Mouse (Mus musculus) embryonic facial prominence, embryonic 13.5 days (tissue): ENCODE data around the gene Prkn. TPM values are rescaled to one million over a fixed set of nuclear protein-coding genes. Genes with fewer than 3 reads are reported as not detected.

Experiments
- ATAC-seq: fragments of 200-750 bp; cut with Nextera tagmentation; 2 replicates; pipeline ENCODE4 v1.8.0; 2017; ENCODE audit warnings: low read depth; ENCODE audit not compliant: insufficient number of reproducible peaks, insufficient read depth, low FRiP score, low TSS enrichment
- H3K27ac ChIP-seq: fragments of 300-500 bp; sonication (generic); 2 replicates; pipeline ENCODE4 v1.5.1; 2015; ENCODE audit warnings: moderate library complexity, mild to moderate bottlenecking, inconsistent platforms
- H3K27me3 ChIP-seq: fragments of 300-500 bp; sonication (generic); 2 replicates; pipeline ENCODE4 v1.6.1; 2015; ENCODE audit warnings: mild to moderate bottlenecking, inconsistent platforms
- H3K36me3 ChIP-seq: fragments of 300-500 bp; sonication (generic); 2 replicates; pipeline ENCODE4 v1.6.1; 2015; ENCODE audit warnings: mild to moderate bottlenecking, inconsistent platforms
- H3K4me1 ChIP-seq: fragments of 300-500 bp; sonication (generic); 2 replicates; pipeline ENCODE4 v1.6.1; 2015; ENCODE audit warnings: inconsistent platforms
- H3K4me2 ChIP-seq: fragments of 300-500 bp; sonication (generic); 2 replicates; pipeline ENCODE4 v1.6.1; 2015; ENCODE audit warnings: moderate library complexity, mild to moderate bottlenecking, inconsistent platforms
- H3K4me3 ChIP-seq: fragments of 300-500 bp; sonication (generic); 2 replicates; pipeline ENCODE4 v1.5.1; 2015; ENCODE audit warnings: mild to moderate bottlenecking, inconsistent platforms
- H3K9ac ChIP-seq: fragments of 300-500 bp; sonication (generic); 2 replicates; pipeline ENCODE4 v1.6.1; 2015; ENCODE audit warnings: mild to moderate bottlenecking, inconsistent platforms
- H3K9me3 ChIP-seq: fragments of 300-500 bp; sonication (generic); 2 replicates; pipeline ENCODE4 v1.6.1; 2016; ENCODE audit warnings: inconsistent platforms
- WGBS: fragments of 180-500 bp; shearing (Covaris S2); methylation state at CpG from one replicate; pipeline ENCODE4 v1.1.7; 2015; ENCODE audit warnings: mixed read lengths; 5-methylcytosine and 5-hydroxymethylcytosine counted together
- polyA plus RNA-seq: library from polyadenylated mRNA; unstranded; fragments of >200 nt; fragmentation: Nextera tagmentation; extraction: Ambion mirVana; gene quantifications from 2 replicates; pipeline ENCODE4 v1.2.1, GENCODE M21; 2015

Gene Prkn
- polyA plus RNA-seq, 1 experiment from 2014 or later: 1.1 TPM

DNA sequence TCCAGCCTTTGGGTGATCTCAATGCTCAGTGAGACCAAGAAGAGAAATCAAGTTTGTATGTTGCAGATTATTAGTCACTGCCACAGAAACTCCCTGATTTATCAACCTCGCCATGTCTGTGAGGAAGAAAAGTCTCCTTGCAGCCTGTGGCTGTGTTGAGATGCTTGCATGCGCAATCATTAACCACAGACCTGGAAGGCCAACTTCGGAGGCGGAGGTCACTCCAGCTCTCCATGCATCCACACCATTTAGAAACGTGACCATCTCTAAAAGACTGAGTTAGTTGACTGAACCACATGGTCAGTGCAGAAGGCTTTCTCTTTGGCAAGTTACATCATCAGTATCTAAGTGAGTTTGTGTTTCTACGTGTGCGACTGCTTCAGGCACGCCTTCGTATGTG lies 840.3 kb downstream of the Prkn start:
- H3K4me1 ChIP-seq: no peaks in the 10 kb centered on the region
- no peak for ATAC-seq
- H3K4me2 ChIP-seq: no peak overlapping the region
- no peaks in the 10 kb centered on the region for H3K9me3 ChIP-seq
- no peak overlapping the region for H3K27ac ChIP-seq
- 82% methylated on average over 9 of the region's 9 CpGs for WGBS
- H3K4me3 ChIP-seq: no peak overlapping the region
- H3K36me3 ChIP-seq: no peaks in the 10 kb centered on the region
- H3K27me3 ChIP-seq: no peaks in the 10 kb centered on the region
- H3K9ac ChIP-seq: no peak overlapping the region

DNA sequence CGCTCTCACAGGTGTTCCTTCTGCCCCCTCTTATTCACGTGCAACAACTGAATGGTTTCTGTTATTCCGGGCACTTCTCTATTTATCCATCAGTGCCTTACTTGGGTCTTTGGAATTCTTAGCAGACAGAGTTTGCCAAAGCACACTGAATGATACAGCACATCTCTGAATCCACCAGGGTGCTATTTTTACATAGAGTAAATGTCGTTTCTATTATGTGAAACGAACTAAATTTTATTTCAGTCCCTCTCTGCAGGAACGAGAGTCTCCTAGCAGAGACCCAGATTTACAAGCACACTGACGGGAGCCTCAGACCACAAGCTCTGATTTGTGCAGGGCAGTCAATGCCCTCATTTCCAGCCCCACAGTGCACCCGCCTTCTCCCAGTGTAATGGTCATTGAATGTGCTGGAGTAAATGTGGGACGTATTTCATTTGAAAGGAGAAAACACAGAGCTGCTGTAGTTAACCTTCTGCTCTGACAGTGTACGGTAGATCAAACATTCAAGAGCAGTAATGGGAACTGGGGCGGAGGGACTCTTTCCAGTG lies 841.7 kb downstream of the Prkn start:
- no peaks in the 10 kb centered on the region for H3K4me1 ChIP-seq
- H3K36me3 ChIP-seq: no peaks in the 10 kb centered on the region
- no peak overlapping the region for H3K4me2 ChIP-seq
- no peaks in the 10 kb centered on the region for H3K27me3 ChIP-seq
- no peaks in the 10 kb centered on the region for H3K9me3 ChIP-seq
- 57% methylated on average over 11 of the region's 11 CpGs for WGBS
- H3K4me3 ChIP-seq: no peak overlapping the region
- H3K9ac ChIP-seq: no peak overlapping the region
- H3K27ac ChIP-seq: no peak overlapping the region
- no peak for ATAC-seq

DNA sequence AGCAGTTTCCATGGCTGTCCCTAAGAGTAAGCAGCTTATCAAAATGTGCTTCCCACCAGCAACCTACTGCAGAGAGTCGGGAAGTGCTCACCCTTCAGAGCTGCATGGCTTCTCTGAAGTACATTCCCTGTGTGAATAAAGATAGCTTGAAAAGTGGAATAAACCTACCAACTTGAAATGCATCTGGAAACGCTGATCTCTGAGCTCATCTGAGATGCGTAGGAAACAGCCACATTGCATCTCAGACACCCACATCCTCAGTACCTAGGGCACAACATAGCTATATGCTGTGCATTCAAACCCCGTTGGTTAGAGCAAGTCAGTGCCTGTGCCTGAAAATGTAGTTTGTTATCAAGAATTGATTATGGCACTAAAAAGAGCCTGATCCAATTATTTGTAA lies 864.8 kb downstream of the Prkn start:
- no peak overlapping the region for H3K4me3 ChIP-seq
- ATAC-seq: no peak
- no peaks in the 10 kb centered on the region for H3K9me3 ChIP-seq
- H3K27me3 ChIP-seq: no peaks in the 10 kb centered on the region
- H3K27ac ChIP-seq: no peak overlapping the region
- no peaks in the 10 kb centered on the region for H3K36me3 ChIP-seq
- H3K4me2 ChIP-seq: no peak overlapping the region
- 82% methylated on average over 4 of the region's 4 CpGs for WGBS
- H3K9ac ChIP-seq: no peak overlapping the region
- H3K4me1 ChIP-seq: no peaks in the 10 kb centered on the region

DNA sequence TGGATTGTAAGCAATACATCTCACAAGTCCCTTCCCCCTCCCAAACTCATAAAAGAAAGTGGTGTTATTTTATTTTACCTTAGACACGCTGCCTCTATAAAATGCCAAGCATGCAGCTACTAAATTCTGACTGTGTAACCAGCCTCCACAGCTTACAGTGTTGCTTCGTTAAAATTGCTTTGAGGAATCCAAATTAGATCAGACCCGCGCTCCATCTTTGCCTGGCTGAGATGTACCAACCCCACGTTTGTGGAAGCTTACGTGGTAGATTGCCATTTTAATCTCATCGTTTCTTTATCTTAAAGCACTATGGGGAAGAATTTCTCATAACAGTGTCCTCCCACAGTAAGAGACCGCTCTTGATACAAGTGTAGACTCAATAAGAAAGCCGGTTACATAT lies 865.6 kb downstream of the Prkn start:
- Histone ChIP-seq H3K27me3 (no peaks in the 10 kb centered on the region), H3K27ac (no peak overlapping the region), H3K36me3 (no peaks in the 10 kb centered on the region), H3K4me2 (no peak overlapping the region), H3K4me1 (no peaks in the 10 kb centered on the region), H3K4me3 (no peak overlapping the region), H3K9me3 (no peaks in the 10 kb centered on the region), H3K9ac (no peak overlapping the region)
- ATAC-seq: no peak
- 89% methylated on average over 9 of the region's 9 CpGs for WGBS

DNA sequence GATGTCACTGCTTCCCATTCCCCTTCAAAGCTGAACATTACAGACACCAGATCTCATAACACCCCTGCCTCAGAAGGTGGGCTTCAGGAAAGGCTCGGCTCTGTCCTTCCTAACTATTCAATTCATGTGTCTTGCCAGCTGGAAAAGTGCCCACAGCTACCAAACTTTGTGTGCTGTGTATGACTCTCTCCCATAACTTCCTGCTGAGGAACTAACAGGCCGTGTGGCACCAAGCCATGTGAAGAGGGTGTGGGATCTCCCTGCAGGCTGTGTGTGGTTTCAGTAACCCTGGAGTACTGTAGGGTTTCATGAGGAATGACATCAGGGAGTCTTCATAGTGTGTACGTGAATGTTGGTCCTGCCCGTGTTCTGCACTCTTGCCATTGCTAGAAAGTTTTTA lies 871.9 kb downstream of the Prkn start:
- Histone ChIP-seq H3K9me3 (no peaks in the 10 kb centered on the region), H3K4me3 (no peak overlapping the region), H3K27ac (no peak overlapping the region), H3K4me2 (no peak overlapping the region), H3K27me3 (no peaks in the 10 kb centered on the region), H3K4me1 (no peaks in the 10 kb centered on the region), H3K9ac (no peak overlapping the region), H3K36me3 (no peaks in the 10 kb centered on the region)
- WGBS: 66% methylated on average over 4 of the region's 4 CpGs
- no peak for ATAC-seq

DNA sequence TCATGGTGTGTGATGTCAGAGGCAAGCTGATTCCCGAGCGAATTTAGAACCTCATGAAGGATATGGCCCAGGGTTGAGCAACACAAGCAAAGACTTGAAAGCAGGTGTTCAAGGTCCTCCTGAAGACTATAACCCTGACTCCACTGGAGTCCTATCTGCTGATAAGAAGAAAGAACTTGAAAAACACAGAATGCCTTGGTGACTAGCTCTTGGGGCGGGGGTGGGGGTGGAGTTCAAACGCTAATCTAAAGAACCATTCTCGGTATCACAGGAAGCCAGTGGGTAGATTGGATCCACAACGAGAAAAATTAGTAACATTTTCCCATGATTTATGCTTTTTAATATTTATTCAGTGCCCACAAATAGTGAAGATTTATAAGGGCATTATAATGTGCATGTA lies 879.6 kb downstream of the Prkn start:
- Histone ChIP-seq H3K9ac (no peak overlapping the region), H3K9me3 (no peaks in the 10 kb centered on the region), H3K36me3 (no peaks in the 10 kb centered on the region), H3K4me3 (no peak overlapping the region), H3K27ac (no peak overlapping the region), H3K27me3 (no peaks in the 10 kb centered on the region), H3K4me2 (no peak overlapping the region), H3K4me1 (no peaks in the 10 kb centered on the region)
- no peak for ATAC-seq
- 90% methylated on average over 6 of the region's 6 CpGs for WGBS

DNA sequence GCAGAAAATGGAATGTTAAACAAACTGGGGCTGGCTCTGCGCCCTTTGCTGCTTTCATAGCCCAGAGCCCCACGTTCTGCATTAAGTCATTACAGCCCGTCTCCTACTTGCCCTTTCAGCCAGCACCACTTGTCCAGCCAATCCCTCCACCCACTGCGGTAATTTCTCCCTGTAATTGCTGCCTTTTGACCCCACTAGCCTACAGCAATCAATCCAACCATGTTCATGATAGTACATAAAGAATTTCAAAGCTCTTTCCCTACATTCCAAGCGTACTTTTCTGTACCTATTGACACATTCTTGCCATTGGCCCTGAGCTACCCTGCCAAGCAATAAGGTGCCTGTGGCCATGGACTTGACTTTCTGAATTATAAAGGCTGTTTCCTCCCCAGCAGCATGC lies 881.7 kb downstream of the Prkn start:
- no peak overlapping the region for H3K4me2 ChIP-seq
- H3K9ac ChIP-seq: no peak overlapping the region
- H3K4me3 ChIP-seq: no peak overlapping the region
- no peak for ATAC-seq
- no peaks in the 10 kb centered on the region for H3K4me1 ChIP-seq
- H3K36me3 ChIP-seq: no peaks in the 10 kb centered on the region
- H3K27ac ChIP-seq: no peak overlapping the region
- WGBS: 36% methylated on average over 5 of the region's 5 CpGs
- no peaks in the 10 kb centered on the region for H3K9me3 ChIP-seq
- H3K27me3 ChIP-seq: no peaks in the 10 kb centered on the region

DNA sequence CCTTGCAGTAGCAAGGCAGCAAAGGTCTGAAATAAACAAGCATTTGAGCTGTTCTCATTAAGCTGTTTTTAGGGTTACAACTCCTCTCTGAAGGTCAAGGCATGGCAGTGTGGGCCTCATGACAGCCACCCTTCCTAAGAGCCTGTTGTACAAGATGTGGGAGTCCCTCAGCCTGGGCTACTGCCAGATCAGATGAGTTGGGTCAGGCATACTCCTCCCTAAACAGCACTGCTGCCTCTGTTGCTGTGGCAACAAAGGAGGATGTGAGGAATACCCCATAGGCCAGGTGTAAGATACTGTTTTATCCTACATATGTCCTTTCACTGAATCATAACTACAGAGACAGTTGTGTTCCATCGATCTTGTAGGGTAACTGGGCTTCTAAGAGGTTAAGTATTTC lies 882.3 kb downstream of the Prkn start:
- 82% methylated on average over 1 of the region's 1 CpGs for WGBS
- H3K36me3 ChIP-seq: no peaks in the 10 kb centered on the region
- H3K27me3 ChIP-seq: no peaks in the 10 kb centered on the region
- no peaks in the 10 kb centered on the region for H3K4me1 ChIP-seq
- no peaks in the 10 kb centered on the region for H3K9me3 ChIP-seq
- H3K4me2 ChIP-seq: no peak overlapping the region
- H3K9ac ChIP-seq: no peak overlapping the region
- ATAC-seq: no peak
- H3K4me3 ChIP-seq: no peak overlapping the region
- H3K27ac ChIP-seq: no peak overlapping the region

DNA sequence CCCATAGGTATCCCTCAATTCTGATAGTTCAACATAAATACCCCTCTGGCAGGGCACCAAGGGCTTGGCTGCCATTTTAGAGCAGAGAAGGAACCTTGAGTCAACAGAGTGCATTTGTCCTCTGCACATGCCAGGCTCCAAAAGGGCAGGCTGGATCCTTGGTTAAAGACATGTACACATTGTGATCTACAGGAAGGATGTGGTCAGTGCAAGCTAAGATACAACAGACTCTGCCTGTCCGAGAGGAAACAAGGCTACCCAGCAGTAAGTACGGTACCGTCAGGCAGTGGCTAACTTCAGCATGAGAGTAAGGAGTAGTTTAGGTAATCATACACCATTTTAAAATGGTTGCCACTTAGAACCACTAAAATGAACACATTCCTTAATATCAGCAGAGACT lies 884.0 kb downstream of the Prkn start:
- H3K9ac ChIP-seq: no peak overlapping the region
- no peak overlapping the region for H3K27ac ChIP-seq
- no peaks in the 10 kb centered on the region for H3K9me3 ChIP-seq
- no peaks in the 10 kb centered on the region for H3K36me3 ChIP-seq
- H3K4me1 ChIP-seq: no peaks in the 10 kb centered on the region
- WGBS: 86% methylated on average over 3 of the region's 3 CpGs
- no peak overlapping the region for H3K4me2 ChIP-seq
- no peaks in the 10 kb centered on the region for H3K27me3 ChIP-seq
- ATAC-seq: no peak
- no peak overlapping the region for H3K4me3 ChIP-seq

DNA sequence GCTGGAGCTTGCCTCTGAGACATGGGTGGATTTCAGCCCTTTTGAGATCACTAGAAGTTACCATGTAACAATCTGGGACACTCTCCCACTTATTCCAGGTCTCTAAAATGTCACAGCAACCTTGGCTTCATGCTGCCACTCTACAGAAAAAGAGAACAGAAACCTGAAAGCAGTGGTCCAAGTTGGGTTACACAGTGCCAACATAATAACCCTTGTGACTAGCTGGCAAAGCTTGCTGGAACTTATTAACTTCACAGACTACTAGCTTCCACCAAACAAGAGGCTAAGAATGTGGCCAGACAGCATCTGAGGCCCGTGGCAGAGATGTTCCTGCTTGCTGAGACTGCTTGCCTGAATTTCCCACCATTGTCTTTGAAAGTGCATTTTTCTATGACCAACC lies 886.9 kb downstream of the Prkn start:
- ATAC-seq: no peak
- Histone ChIP-seq H3K4me1 (no peaks in the 10 kb centered on the region), H3K27me3 (no peaks in the 10 kb centered on the region), H3K9me3 (no peaks in the 10 kb centered on the region), H3K27ac (no peak overlapping the region), H3K4me2 (no peak overlapping the region), H3K9ac (no peak overlapping the region), H3K4me3 (no peak overlapping the region), H3K36me3 (no peaks in the 10 kb centered on the region)
- 34% methylated on average over 1 of the region's 1 CpGs for WGBS

DNA sequence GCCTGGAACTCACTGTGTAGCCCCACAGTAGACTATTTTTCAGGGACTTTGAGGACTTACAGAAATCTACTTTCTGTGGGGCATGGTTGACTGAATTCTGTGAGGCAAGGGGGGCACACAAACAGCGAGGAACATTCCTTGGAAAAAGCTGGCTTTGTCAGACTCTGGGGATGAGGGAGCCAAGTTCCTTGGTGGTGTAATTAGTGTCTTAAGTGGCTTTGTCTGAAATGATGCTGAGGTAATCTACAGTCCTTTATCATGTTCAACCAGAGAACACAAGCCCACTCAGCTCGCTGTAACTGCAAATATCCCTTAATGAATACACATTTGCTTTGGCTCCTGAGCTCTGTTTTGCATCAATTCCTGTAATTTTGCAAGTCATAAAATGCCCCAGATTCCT lies 888.1 kb downstream of the Prkn start:
- no peaks in the 10 kb centered on the region for H3K4me1 ChIP-seq
- H3K9ac ChIP-seq: no peak overlapping the region
- H3K27me3 ChIP-seq: no peaks in the 10 kb centered on the region
- no peaks in the 10 kb centered on the region for H3K9me3 ChIP-seq
- 65% methylated on average over 2 of the region's 2 CpGs for WGBS
- no peaks in the 10 kb centered on the region for H3K36me3 ChIP-seq
- H3K4me2 ChIP-seq: no peak overlapping the region
- H3K27ac ChIP-seq: no peak overlapping the region
- H3K4me3 ChIP-seq: no peak overlapping the region
- no peak for ATAC-seq

DNA sequence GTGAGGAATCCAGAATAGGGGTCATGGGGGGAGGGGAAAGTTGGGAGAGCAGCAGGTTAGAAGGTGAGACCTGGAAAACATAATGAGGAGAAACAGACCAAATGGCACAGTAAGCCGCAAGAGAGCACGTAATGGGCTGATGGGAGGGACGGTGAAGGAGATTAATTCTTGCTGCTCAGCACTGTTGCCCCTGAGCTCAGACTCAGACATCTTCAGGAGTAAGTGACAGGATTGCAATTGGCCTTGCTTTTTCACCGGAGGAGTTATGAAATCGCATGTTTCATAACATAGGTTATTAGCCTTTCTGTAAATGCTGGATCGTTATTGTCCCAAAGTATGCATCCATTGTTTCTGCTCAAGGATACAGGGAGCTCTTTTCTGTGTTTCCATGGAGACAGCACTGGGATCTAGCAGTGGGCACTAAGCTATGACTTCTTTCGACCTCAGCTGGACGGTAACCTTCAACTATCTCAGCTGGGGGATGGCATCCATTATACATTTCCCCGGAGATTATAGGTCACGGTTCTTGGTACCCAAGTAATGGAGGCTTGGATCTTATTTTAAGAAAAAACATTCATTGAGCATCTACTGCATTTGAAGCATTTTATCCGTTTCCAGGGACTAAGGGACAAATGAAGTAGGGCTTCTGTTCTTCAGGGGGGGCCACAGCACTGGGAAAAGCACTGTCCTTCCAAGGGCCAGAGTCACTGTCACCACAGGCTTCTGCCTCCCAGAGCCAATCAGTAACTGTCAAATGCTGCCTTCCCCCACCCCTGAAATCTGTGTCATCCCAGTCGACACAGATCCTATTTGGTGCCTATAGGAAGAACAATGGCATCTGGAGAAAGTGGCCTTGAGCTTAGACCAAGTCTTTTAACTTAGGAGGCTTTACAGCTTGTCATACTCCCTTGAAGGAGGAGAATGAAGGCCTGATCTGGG lies 890.7 kb downstream of the Prkn start:
- no peak overlapping the region for H3K4me2 ChIP-seq
- no peaks in the 10 kb centered on the region for H3K27me3 ChIP-seq
- no peak for ATAC-seq
- 73% methylated on average over 12 of the region's 12 CpGs for WGBS
- no peak overlapping the region for H3K27ac ChIP-seq
- no peaks in the 10 kb centered on the region for H3K9me3 ChIP-seq
- no peaks in the 10 kb centered on the region for H3K36me3 ChIP-seq
- H3K4me1 ChIP-seq: no peaks in the 10 kb centered on the region
- H3K4me3 ChIP-seq: no peak overlapping the region
- no peak overlapping the region for H3K9ac ChIP-seq
